Mouse (Mus musculus) right cerebral cortex, postnatal 10 days (tissue): ENCODE measurements at regions not wholly inside any gene's neighbourhood (a gene's known extent, or its start where the extent isn't known, plus 50 kb on each side); places are given as distances from the start of the nearest gene placed in this dataset.

ENCODE experiments used
- DNase-seq, 2 experiments: peaks; one replicate each; pipeline ENCODE4 v3.0.0; 2021; ENCODE audit warnings: low spot score in 2 of 2

- DNase-seq: no peak
These were observed 340.5 kb upstream of the Smim15 start for GRCm38 (mm10) chr13:107703736-107704135.

- DNase-seq: peak; percentile 62 to 70
These were observed 343.7 kb upstream of the Smim15 start for GRCm38 (mm10) chr13:107700268-107701139.

GRCm38 (mm10) chr13:107699251-107699650 lies 345.0 kb upstream of the Smim15 start:
- no peak for DNase-seq

- peak; percentile 61 to 64 for DNase-seq
These were observed 345.9 kb upstream of the Smim15 start for GRCm38 (mm10) chr13:107698345-107698744.

GRCm38 (mm10) chr13:107692123-107692830 lies 352.0 kb upstream of the Smim15 start:
- no peak for DNase-seq

- DNase-seq: no peak
These were observed 355.3 kb upstream of the Smim15 start for GRCm38 (mm10) chr13:107688972-107689371.

GRCm38 (mm10) chr13:107685231-107685630 lies 359.0 kb upstream of the Smim15 start:
- DNase-seq: no peak

- no peak for DNase-seq
These were observed 360.3 kb upstream of the Smim15 start for GRCm38 (mm10) chr13:107683909-107684308.

- no peak for DNase-seq
These were observed 362.5 kb upstream of the Smim15 start for GRCm38 (mm10) chr13:107681719-107682118.

- DNase-seq: no peak
These were observed 365.4 kb upstream of the Smim15 start for GRCm38 (mm10) chr13:107678860-107679259.

- no peak for DNase-seq
These were observed 367.2 kb upstream of the Smim15 start for GRCm38 (mm10) chr13:107677091-107677470.

- DNase-seq: no peak
These were observed 367.7 kb upstream of the Smim15 start for GRCm38 (mm10) chr13:107676310-107677090.

- no peak for DNase-seq
These were observed 372.1 kb upstream of the Smim15 start for GRCm38 (mm10) chr13:107672166-107672565.

GRCm38 (mm10) chr13:107668509-107668908 lies 375.7 kb upstream of the Smim15 start:
- no peak for DNase-seq

- no peak for DNase-seq
These were observed 378.5 kb upstream of the Smim15 start for GRCm38 (mm10) chr13:107665775-107666174.

- no peak for DNase-seq
These were observed 380.0 kb upstream of the Smim15 start for GRCm38 (mm10) chr13:107664197-107664596.

GRCm38 (mm10) chr13:107663745-107664144 lies 380.5 kb upstream of the Smim15 start:
- DNase-seq: no peak

GRCm38 (mm10) chr13:107661414-107661813 lies 382.8 kb upstream of the Smim15 start:
- DNase-seq: no peak

GRCm38 (mm10) chr13:107645865-107646645 lies 398.2 kb upstream of the Smim15 start:
- peak; percentile 68 to 75 for DNase-seq

GRCm38 (mm10) chr13:107645121-107645864 lies 399.0 kb upstream of the Smim15 start:
- peak in 1 of 2 experiments; percentile 35 for DNase-seq

GRCm38 (mm10) chr13:107644705-107645104 lies 399.5 kb upstream of the Smim15 start:
- DNase-seq: no peak
